In the genomic region with DNA sequence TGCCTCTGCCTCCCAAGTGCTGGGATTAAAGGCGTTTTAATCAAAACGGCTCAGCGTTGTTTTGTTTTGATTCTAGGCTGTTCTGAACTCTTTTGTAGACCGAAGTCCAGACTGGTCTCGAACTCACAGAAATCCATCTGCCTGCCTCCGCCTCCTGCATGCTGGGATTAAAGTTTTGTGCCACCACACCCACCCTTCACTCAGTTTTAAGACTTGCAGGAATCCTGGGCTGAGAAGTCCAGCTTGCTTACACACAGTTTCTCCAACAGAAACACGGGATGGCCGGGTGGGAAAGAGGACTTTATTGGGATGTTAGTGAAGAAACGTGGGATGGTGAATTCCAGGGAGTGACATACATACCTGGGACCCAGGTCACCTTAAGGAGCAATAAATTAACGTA, we compare ENCODE assay signal across 23 mouse cellular contexts. TPM values are rescaled to one million over a fixed set of nuclear protein-coding genes. Genes with fewer than 3 reads are reported as not detected.
DNase-seq lines count a peak whose midpoint lies in the region; ATAC-seq lines count a peak whose summit lies in the region.
"Had no signal": no experiment of that assay in that cellular context is flagged by ENCODE, and none has a peak within 500 bp of the region (broad histone marks: within the 10 kb centered on the region; RNA-seq: fewer than 3 reads in every experiment).

No protein-coding gene starts in this region.

- intact Hi-C loops in left cerebral cortex, postnatal 25 days (cut with DNase I) = no loop called here

- ATAC-seq in megakaryocyte, adult 5-6 weeks (ENCODE audit: poor library complexity, severe bottlenecking) = no peak
- ATAC-seq in inflammation-experienced regulatory T-cells, adult 6 months = no peak
- ATAC-seq: activated CD4-positive, CD25-positive, alpha-beta regulatory T cell, adult 4 months; CD4-positive, CD25-positive, alpha-beta regulatory T cell, adult 4 months; forebrain, embryonic 14.5 days; forebrain, embryonic 16.5 days; Patski had no signal

- peak; percentile 17 for DNase-seq in cerebellum, adult 11-12 months
- DNase-seq in cerebellum, postnatal 25 days = no peak
- DNase-seq in ES-CJ7 (ENCODE audit: low read depth, low spot score) (peak; percentile 64), R1 (ENCODE audit: low read depth, low spot score) (peak; percentile 77)
- no peak for DNase-seq in left cerebral cortex, postnatal 25 days (ENCODE audit: low spot score in 2 of 2)
- DNase-seq: cerebellum, adult 11 months; cerebellum, adult 9-10 months; cerebellum, postnatal 36 days had no signal

RNA-seq across cellular contexts. Expression of gene Aplp1, which starts 10.6 kb away (rescaled TPM):
- 1,000 to 10,000 TPM; 1,270 to 1,289 TPM for total RNA-seq in left cerebral cortex, postnatal 25 days (2021)
- 0.07 and 0.25 TPM in 2 replicates for total RNA-seq in megakaryocyte, adult 5-6 weeks (2015)
- 0.08 TPM in 1 of 2 replicates, not detected in the other for total RNA-seq in megakaryocyte, adult 5-6 weeks (2017)
- 1 to 10 TPM; 6.0 to 7.4 (median 6.0) TPM for polyA plus RNA-seq in inflammation-experienced regulatory T-cells, adult 6 months (2017; shearing (Covaris generic))
- total RNA-seq: common myeloid progenitor, adult 5-6 weeks had no signal
- polyA plus RNA-seq: G1E had no signal

RNA-seq across cellular contexts. Expression of gene Nfkbid, which starts 13.2 kb away (rescaled TPM):
- 1 to 10 TPM; 2.6 to 2.7 TPM for total RNA-seq in left cerebral cortex, postnatal 25 days (2021)
- total RNA-seq in megakaryocyte, adult 5-6 weeks (2015) = 23.0 and 28.6 TPM in 2 replicates
- 13.3 and 17.2 TPM in 2 replicates for total RNA-seq in megakaryocyte, adult 5-6 weeks (2017)
- polyA plus RNA-seq in inflammation-experienced regulatory T-cells, adult 6 months (2017; shearing (Covaris generic)) = 10 to 100 TPM; 37.3 to 50.8 (median 41.1) TPM

RNA-seq across cellular contexts. Expression of gene Hcst, which starts 15.0 kb away (rescaled TPM):
- 1 to 10 TPM in 1 of 2 experiments, not detected in 1; 1.2 TPM for total RNA-seq in left cerebral cortex, postnatal 25 days (2021)
- total RNA-seq in megakaryocyte, adult 5-6 weeks (2015) = 45.8 and 47.6 TPM in 2 replicates
- 13.3 and 18.5 TPM in 2 replicates for total RNA-seq in megakaryocyte, adult 5-6 weeks (2017)
- 100 to 1,000 TPM; 484 to 574 (median 552) TPM for polyA plus RNA-seq in inflammation-experienced regulatory T-cells, adult 6 months (2017; shearing (Covaris generic))
- polyA plus RNA-seq: erythroblast, embryonic 14.5 days; forebrain, embryonic 12.5 days; forebrain, embryonic 16.5 days; Patski had no signal

RNA-seq across cellular contexts. Expression of gene Tyrobp, which starts 21.1 kb away (rescaled TPM):
- total RNA-seq in left cerebral cortex, postnatal 25 days (2021) = 10 to 100 TPM; 28.7 to 29.8 TPM
- total RNA-seq in megakaryocyte, adult 5-6 weeks (2015) = 2,723 and 2,838 TPM in 2 replicates
- total RNA-seq in megakaryocyte, adult 5-6 weeks (2017) = 1,463 and 1,715 TPM in 2 replicates
- 10 to 100 TPM in 1 of 3 experiments, 1 to 10 TPM in 1, under 1 TPM in 1; 0.79 to 15.0 (median 2.2) TPM for polyA plus RNA-seq in inflammation-experienced regulatory T-cells, adult 6 months (2017; shearing (Covaris generic))
- polyA plus RNA-seq: Patski had no signal

RNA-seq across cellular contexts. Expression of gene Kirrel2, which starts 22.8 kb away (rescaled TPM):
- 10 to 100 TPM; 11.4 to 11.7 TPM for total RNA-seq in left cerebral cortex, postnatal 25 days (2021)
- total RNA-seq in megakaryocyte, adult 5-6 weeks (2015) = not detected in 2 replicates
- 0.07 TPM in 1 of 2 replicates, not detected in the other for total RNA-seq in megakaryocyte, adult 5-6 weeks (2017)
- polyA plus RNA-seq in inflammation-experienced regulatory T-cells, adult 6 months (2017; shearing (Covaris generic)) = not detected
- total RNA-seq: adrenal gland, adult 18-20 months; adrenal gland, adult 8-10 months; adrenal gland, postnatal 25 days; CH12.LX; common myeloid progenitor, adult 5-6 weeks; G1E had no signal
- polyA plus RNA-seq: activated CD4-positive, CD25-positive, alpha-beta regulatory T cell, adult 4 months; CD4-positive, CD25-positive, alpha-beta regulatory T cell, adult 4 months; G1E; Patski had no signal

Comparison
In these comparisons a context has a peak if more than half of its experiments do, and no peak if none do; other contexts are left out.
1. DNase-seq: peak in cerebellum, adult 11-12 months (single experiment), ES-CJ7 (single experiment) and R1 (single experiment); none in cerebellum, postnatal 25 days (0 of 2) and left cerebral cortex, postnatal 25 days (0 of 2).
2. RNA of gene Aplp1, which starts 10.6 kb away (total RNA-seq): 1,270 to 1,289 TPM in left cerebral cortex, postnatal 25 days; 0.07 to 0.25 TPM in megakaryocyte, adult 5-6 weeks; every median in the first group is over 1,000 times any median in the second.
3. RNA of gene Hcst, which starts 15.0 kb away (total RNA-seq): 13.3 to 47.6 TPM in megakaryocyte, adult 5-6 weeks; 1.2 TPM in left cerebral cortex, postnatal 25 days; every median in the first group is over 4 times any median in the second.